Mouse (Mus musculus): ENCODE results near the gene Rbm47. TPM values are rescaled to one million over a fixed set of nuclear protein-coding genes. Genes with fewer than 3 reads are reported as not detected.
A peak's percentile ranks its signal among the peaks of the same experiment; 100 is the strongest.
"Not testable (repeated sequence)": the region's sequence is repeated elsewhere in the genome, so short reads cannot be mapped to it uniquely, and the experiment has no call there.

Rbm47 gene
- polyA plus RNA-seq, 1 experiment from 2014 or later: 2.6 TPM

DNA sequence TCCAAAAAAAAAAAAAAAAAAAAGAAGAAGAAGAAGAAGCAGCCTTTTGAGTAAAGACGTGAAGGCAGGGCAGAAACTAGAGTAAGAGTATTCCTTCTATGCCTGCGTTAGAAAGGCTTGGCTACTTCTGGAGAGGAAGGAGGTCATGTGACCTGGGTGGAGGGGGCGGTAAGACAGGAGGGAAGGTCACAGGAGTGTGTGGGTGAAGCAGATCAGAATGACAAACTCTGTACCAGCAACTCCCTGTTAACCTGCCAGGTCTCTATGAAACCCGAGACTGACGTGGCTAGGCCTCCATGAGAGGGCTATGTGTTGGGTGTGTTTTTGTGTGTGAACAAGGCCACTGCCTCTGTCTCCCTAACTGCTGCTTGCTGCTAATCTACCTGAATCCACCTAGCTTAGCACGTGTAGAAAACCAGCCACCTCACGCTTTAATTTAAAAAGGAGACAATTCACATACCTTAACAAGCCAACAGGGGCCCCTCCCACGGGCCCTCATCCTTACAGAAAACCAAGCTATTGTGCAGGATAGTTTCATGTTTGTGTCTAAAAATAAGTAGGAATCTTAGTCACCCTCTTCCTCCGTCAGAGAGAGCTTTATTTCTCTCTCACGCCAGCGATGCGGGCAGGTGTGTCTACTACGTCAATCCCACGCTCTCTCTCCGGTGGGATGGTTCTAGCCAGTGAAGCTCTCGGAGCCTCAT lies 17.7 kb upstream of the Rbm47 start:
- Histone ChIP-seq H3K4me3 (no peak overlapping the region), H3K27me3 (no peaks in the 10 kb centered on the region), H3K9ac (no peak overlapping the region), H3K9me3 (replicated peaks) (no peaks in the 10 kb centered on the region), H3K36me3 (ENCODE audit: poor library complexity, severe bottlenecking) (no peaks in the 10 kb centered on the region), H3K4me2 (no peak overlapping the region), H3K4me1 (no peaks in the 10 kb centered on the region), H3K27ac (no peak overlapping the region)
- 82% methylated on average over 16 of the region's 16 CpGs for WGBS
- ATAC-seq: no peak

DNA sequence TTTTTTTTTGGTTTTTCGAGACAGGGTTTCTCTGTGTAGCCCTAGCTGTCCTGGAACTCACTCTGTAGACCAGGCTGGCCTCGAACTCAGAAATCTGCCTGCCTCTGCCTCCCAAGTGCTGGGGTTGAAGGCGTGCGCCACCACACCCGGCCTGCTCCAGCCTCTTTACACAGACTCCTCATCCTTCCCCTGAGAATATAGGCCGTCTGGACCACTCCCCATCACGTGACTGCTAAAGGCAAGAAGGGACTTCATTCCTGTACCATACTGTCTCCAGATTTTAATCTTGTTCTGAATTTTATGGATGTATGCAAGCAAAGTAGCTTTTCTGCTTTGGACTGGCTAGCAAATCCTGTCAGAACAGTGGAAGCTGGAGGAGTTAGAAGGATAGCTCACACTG lies 15.7 kb upstream of the Rbm47 start:
- not testable (repeated sequence) for H3K4me2 ChIP-seq; H3K9me3 ChIP-seq (replicated peaks); H3K36me3 ChIP-seq (ENCODE audit: poor library complexity, severe bottlenecking); H3K4me3 ChIP-seq; ATAC-seq; H3K27ac ChIP-seq; H3K27me3 ChIP-seq; H3K4me1 ChIP-seq; H3K9ac ChIP-seq
- WGBS: 92% methylated on average over 6 of the region's 7 CpGs

DNA sequence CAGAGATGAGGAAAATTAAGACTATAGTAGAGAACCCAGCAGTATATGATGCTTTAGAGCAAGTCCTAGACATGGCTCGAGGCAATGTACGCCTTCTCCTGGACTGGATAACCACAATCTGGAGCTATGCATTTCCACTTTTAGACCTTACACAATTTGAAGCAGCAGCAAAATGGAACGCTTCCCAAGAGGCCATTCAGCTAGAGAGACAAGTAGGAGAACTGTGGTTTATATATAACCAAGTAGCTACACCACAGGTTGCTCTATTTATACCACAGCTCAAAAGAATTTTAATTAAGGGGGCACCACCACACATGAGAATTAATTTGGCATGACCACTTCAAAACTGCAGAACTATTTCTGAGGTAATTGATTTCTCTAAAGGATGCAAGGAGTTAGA lies 9.2 kb upstream of the Rbm47 start:
- Histone ChIP-seq H3K27me3 (no peaks in the 10 kb centered on the region), H3K9me3 (replicated peaks) (no peaks in the 10 kb centered on the region), H3K4me1 (no peaks in the 10 kb centered on the region), H3K36me3 (ENCODE audit: poor library complexity, severe bottlenecking) (no peaks in the 10 kb centered on the region), H3K4me3 (no peak overlapping the region), H3K4me2 (no peak overlapping the region), H3K27ac (no peak overlapping the region), H3K9ac (no peak overlapping the region)
- no peak for ATAC-seq
- 81% methylated on average over 3 of the region's 3 CpGs for WGBS

DNA sequence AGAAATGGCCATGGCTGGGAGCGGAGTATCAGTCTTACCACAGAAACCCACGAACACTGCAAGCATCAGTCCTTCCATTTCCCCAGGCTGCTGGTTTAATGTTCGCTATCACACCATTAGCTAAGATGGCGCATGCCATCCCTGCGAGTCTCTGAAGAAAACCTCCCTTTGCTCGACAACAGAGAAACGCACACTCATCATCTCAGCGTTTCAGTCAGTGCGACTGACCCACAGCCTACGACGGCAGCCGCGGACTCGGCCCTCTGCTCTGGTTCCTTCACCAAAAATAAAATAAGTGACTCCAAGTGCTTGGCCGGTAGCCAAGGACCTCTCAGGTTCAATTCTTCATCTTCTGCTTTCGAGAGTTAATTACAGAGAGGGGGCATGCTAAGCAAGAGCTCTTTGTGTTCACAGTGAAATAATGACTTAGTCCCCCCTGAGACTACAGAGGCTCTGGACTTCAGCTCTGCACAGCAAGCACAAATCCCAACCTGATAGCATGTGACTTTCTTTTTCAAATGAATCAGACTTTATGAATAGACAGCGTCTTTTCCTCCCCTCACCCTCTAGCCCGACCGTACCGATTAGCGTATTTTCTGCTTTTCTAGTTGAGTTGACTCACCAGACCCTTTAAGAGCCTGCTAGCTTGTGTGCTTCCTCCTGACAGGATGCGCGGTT lies 1.4 kb upstream of the Rbm47 start:
- Histone ChIP-seq H3K27me3 (no peaks in the 10 kb centered on the region), H3K27ac (peak overlapping the region; percentile 25; the same call in 1 of the 2 replicates), H3K4me1 (peaks cover 10% of the 10 kb centered on the region; the same call in 1 of the 2 replicates), H3K9ac (no peak overlapping the region), H3K9me3 (replicated peaks) (no peaks in the 10 kb centered on the region), H3K4me3 (peak overlapping the region; percentile 14; the same call in 1 of the 2 replicates), H3K4me2 (peak overlapping the region; percentile 45), H3K36me3 (ENCODE audit: poor library complexity, severe bottlenecking) (no peaks in the 10 kb centered on the region)
- 40% methylated on average over 23 of the region's 23 CpGs for WGBS
- ATAC-seq: peak; percentile 66

DNA sequence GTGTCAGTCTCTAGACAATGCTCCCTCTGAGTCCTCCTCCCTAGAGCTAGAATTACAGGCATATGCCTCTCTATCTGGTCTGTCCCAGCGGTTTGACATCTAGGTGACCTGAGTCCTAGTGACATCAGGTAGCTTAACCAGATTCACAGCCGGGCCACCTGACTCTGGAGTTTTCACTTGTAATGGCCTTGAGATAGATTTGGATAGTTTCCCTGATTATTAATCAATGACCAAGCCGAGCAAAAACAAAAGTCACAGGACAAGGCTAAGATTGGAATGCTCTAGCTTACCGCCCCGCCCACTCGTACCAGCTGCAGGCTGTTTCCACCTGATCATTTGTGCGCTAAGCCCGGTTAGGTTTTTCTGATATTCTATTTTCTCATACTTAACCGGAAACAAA lies 2.3 kb downstream of the Rbm47 start:
- Histone ChIP-seq H3K4me2 (no peak overlapping the region), H3K4me3 (no peak overlapping the region), H3K27ac (no peak overlapping the region), H3K4me1 (peaks cover 10% of the 10 kb centered on the region; the same call in 1 of the 2 replicates), H3K36me3 (ENCODE audit: poor library complexity, severe bottlenecking) (no peaks in the 10 kb centered on the region), H3K9ac (no peak overlapping the region), H3K9me3 (replicated peaks) (no peaks in the 10 kb centered on the region), H3K27me3 (no peaks in the 10 kb centered on the region)
- ATAC-seq: no peak
- WGBS: 91% methylated on average over 9 of the region's 9 CpGs

DNA sequence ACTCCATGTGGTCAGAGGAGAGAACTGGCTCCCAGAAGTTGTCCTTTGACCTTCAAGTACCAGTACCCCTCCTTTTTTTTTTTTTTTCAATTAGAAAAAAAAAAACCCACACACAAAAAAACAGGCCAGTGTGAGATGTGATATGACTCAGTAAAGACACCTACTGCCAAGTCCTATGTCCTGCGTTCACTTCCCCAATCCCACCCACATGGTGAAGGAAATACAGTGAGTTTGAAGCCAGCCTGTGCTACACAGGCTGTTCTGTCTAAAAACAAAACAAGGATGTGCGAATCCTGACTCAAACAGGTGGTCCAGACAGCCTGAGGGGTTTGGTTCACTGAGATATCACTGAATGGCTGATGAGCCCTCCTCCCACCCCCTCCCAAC lies 3.8 kb downstream of the Rbm47 start:
- H3K4me3 ChIP-seq: no peak overlapping the region
- H3K27me3 ChIP-seq: no peaks in the 10 kb centered on the region
- no peak for ATAC-seq
- peaks cover 1% of the 10 kb centered on the region; the same call in 1 of the 2 replicates for H3K4me1 ChIP-seq
- no peak overlapping the region for H3K4me2 ChIP-seq
- 87% methylated on average over 2 of the region's 2 CpGs for WGBS
- H3K9me3 ChIP-seq (replicated peaks): no peaks in the 10 kb centered on the region
- H3K27ac ChIP-seq: no peak overlapping the region
- no peaks in the 10 kb centered on the region for H3K36me3 ChIP-seq (ENCODE audit: poor library complexity, severe bottlenecking)
- no peak overlapping the region for H3K9ac ChIP-seq

DNA sequence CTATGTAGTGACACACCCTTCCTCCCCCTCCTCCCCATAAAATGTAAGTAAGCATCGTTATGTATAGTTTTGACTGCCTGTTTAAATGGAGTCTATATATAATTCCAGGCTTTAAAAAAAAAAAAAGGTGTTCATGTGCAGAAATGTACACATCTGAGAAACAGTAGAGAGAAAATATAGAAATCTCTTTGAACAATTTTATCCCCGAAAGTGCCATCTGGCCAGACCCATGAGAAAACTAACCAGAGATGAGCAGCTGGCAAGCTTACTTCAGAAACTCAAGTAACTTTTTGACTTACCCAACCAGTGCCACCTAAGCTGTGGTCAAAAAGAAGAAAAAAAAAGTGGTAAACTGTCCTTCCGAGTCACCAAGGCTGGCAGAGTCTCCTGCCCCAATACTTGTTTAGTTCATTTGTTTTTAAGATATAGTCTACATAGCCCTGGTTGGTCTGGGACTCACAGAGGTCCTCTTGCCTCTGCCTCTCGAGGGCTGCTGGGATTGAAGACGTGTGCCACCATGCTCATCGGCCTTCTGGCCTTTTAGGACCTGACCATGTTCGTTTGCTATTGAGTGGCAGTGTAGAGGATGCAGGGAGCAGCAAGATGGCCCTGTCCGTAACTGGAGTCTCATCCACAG lies 4.3 kb downstream of the Rbm47 start:
- WGBS: 86% methylated on average over 8 of the region's 8 CpGs
- Histone ChIP-seq H3K9ac (no peak overlapping the region), H3K27me3 (no peaks in the 10 kb centered on the region), H3K4me3 (no peak overlapping the region), H3K27ac (no peak overlapping the region), H3K4me1 (no peaks in the 10 kb centered on the region), H3K9me3 (replicated peaks) (no peaks in the 10 kb centered on the region), H3K36me3 (ENCODE audit: poor library complexity, severe bottlenecking) (no peaks in the 10 kb centered on the region), H3K4me2 (no peak overlapping the region)
- no peak for ATAC-seq

DNA sequence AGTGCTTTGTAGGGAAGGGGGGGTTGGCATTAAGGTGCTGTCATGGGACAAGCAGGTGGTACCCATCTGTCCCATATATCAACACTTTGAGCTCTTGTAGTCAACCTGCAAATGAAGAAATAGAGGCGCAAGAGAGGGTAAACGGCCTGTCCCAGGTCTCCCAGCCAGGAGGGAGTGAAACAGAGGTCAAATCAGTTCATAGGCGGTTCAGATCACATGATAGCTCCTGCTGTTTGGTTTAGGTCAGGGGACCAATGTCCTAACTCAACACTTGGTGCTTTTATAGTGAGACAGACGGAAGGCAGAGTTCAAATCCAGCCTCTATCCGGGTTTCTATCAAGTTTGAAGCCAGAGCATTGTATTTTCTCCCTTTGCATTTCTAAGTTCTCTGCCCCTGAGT lies 6.0 kb downstream of the Rbm47 start:
- no peaks in the 10 kb centered on the region for H3K4me1 ChIP-seq
- no peak overlapping the region for H3K27ac ChIP-seq
- no peak overlapping the region for H3K9ac ChIP-seq
- H3K4me3 ChIP-seq: no peak overlapping the region
- ATAC-seq: no peak
- WGBS: 91% methylated on average over 5 of the region's 5 CpGs
- no peak overlapping the region for H3K4me2 ChIP-seq
- no peaks in the 10 kb centered on the region for H3K9me3 ChIP-seq (replicated peaks)
- no peaks in the 10 kb centered on the region for H3K36me3 ChIP-seq (ENCODE audit: poor library complexity, severe bottlenecking)
- H3K27me3 ChIP-seq: no peaks in the 10 kb centered on the region

DNA sequence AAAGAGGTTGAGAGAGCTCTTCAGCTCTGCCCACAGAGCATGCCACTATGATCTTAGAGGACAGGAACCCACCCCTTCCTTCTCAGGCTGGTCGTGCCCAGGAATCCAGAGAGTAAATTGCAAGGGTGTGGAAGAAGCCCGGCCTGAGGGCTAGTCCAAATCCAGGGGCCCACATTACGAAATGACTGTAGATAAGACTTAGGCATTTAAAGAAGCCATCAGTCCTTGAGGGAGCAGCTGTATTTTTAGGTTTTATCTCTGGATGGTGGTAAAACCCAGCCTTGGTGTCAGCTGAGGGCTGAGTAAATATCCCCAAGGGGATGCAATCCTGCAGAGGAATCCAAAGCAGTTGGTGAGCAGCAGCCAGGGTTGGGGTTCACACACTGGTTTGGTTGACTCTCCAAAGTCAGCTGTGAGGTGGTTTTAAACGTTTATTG lies 6.7 kb downstream of the Rbm47 start:
- Histone ChIP-seq H3K9ac (no peak overlapping the region), H3K9me3 (replicated peaks) (no peaks in the 10 kb centered on the region), H3K27ac (no peak overlapping the region), H3K4me1 (no peaks in the 10 kb centered on the region), H3K36me3 (ENCODE audit: poor library complexity, severe bottlenecking) (no peaks in the 10 kb centered on the region), H3K4me2 (no peak overlapping the region), H3K27me3 (no peaks in the 10 kb centered on the region), H3K4me3 (no peak overlapping the region)
- WGBS: 80% methylated on average over 4 of the region's 4 CpGs
- ATAC-seq: no peak

DNA sequence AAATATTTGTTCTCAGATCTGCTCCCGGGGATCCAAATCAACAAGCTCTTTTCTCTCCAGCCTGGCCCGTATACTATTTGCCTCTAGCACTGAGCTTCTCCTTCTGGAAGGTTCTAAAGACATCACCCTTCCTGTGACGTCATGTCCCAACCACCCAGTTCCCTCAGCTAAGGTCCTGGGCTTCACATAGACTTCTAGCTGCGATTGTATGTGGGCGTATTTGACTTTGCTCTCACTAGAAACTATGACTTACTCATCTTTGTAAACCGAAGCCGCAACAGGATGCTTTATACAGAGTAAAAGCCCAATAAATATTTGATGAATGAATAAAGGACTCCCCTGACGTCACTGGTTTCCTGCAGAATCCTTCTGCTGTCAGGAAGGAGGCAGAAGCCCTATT lies 7.2 kb downstream of the Rbm47 start:
- no peak overlapping the region for H3K4me2 ChIP-seq
- H3K27me3 ChIP-seq: no peaks in the 10 kb centered on the region
- ATAC-seq: no peak
- H3K4me1 ChIP-seq: no peaks in the 10 kb centered on the region
- H3K4me3 ChIP-seq: no peak overlapping the region
- WGBS: 91% methylated on average over 8 of the region's 8 CpGs
- H3K9ac ChIP-seq: no peak overlapping the region
- no peak overlapping the region for H3K27ac ChIP-seq
- no peaks in the 10 kb centered on the region for H3K36me3 ChIP-seq (ENCODE audit: poor library complexity, severe bottlenecking)
- no peaks in the 10 kb centered on the region for H3K9me3 ChIP-seq (replicated peaks)

DNA sequence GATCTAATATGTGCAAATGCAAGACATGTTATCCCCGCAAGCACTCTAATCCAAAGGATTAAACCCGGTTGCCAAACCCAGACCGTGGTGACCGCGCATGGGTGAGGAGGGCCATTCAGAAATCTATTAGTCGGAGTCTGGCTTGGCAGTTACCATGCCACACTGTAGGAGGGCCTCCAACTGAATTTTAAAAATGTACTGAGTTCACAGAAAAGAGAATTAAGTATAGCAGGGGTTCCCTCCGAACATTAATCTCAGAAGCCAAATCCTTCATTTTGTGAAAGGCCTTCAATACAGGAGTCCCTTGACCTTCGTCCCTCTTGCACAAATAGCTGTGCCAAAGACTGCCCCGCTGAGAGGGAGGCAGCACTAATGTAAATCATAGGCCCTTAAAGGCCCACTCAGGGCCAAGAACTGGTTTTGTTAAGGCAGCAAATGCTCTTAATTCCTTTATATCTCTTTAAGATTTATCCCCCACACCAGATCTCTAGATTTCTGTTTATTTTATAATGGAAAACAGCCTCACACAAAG lies 16.4 kb downstream of the Rbm47 start:
- Histone ChIP-seq H3K27ac (no peak overlapping the region), H3K4me3 (no peak overlapping the region), H3K4me2 (no peak overlapping the region), H3K4me1 (peaks cover 2% of the 10 kb centered on the region), H3K9me3 (replicated peaks) (no peaks in the 10 kb centered on the region), H3K9ac (no peak overlapping the region), H3K36me3 (ENCODE audit: poor library complexity, severe bottlenecking) (no peaks in the 10 kb centered on the region), H3K27me3 (peaks cover 28% of the 10 kb centered on the region)
- 0 out of 2 replicates have a peak, but pooled peaks have one; percentile 10 for ATAC-seq
- WGBS: 59% methylated on average over 9 of the region's 9 CpGs

DNA sequence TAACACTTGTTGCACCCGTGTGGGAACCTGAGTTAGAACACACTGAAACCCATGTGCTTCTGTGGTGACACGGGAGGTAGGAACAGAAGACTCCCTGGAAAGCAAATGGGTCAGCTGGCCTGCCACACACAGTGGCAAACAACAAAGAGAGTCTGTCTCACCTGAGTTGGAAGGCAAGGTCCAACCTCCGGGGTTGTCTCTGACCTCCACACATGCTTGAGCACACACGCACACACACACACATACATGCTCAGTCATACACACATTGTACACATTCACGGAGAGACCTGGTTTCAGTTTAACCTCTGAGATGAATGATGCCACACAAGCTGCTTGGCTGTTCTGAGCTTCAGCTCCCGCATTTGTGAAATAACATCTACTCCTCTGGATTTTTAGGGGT lies 18.3 kb downstream of the Rbm47 start:
- WGBS: 83% methylated on average over 6 of the region's 6 CpGs

More for the DNA sequence above, 18.3 kb downstream of the Rbm47 start:
- Histone ChIP-seq H3K27me3 (peaks cover 46% of the 10 kb centered on the region), H3K4me2 (no peak overlapping the region), H3K27ac (no peak overlapping the region), H3K4me3 (no peak overlapping the region), H3K9ac (no peak overlapping the region), H3K4me1 (peaks cover 17% of the 10 kb centered on the region), H3K36me3 (ENCODE audit: poor library complexity, severe bottlenecking) (no peaks in the 10 kb centered on the region), H3K9me3 (replicated peaks) (no peaks in the 10 kb centered on the region)
- no peak for ATAC-seq

Measured in forebrain, embryonic 13.5 days (tissue).